Mouse (Mus musculus) spleen, adult 12 weeks (tissue): ENCODE data around the gene Muc4.

ENCODE experiments used
- DNase-seq: peaks from one replicate; pipeline ENCODE4 v3.0.0; 2022; ENCODE audit warnings: low spot score

Muc4 gene

GRCm38 (mm10) chr16:32803901-32804300 lies 68.2 kb downstream of the Muc4 start:
- no peak for DNase-seq

DNA sequence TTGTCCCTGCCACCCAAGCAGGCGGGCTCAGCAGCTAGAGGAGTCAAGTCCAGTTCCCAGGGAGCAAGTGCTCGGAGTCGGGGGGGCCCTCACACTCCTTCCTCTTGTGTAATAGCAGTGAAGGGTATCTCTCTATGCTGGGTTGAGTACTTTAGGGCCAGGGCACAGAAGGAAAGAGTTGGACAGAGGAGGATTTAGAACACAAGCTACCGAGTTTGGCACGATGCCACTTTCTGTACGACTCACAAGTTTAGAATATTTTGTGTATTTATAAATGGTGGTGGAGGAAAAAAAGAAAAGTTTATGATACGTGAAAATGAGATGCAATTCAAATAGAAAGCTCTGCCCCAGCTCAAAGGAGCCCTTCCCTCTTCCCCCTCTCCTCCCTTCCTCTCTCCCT lies 69.5 kb downstream of the Muc4 start:
- DNase-seq, result no peak

DNA sequence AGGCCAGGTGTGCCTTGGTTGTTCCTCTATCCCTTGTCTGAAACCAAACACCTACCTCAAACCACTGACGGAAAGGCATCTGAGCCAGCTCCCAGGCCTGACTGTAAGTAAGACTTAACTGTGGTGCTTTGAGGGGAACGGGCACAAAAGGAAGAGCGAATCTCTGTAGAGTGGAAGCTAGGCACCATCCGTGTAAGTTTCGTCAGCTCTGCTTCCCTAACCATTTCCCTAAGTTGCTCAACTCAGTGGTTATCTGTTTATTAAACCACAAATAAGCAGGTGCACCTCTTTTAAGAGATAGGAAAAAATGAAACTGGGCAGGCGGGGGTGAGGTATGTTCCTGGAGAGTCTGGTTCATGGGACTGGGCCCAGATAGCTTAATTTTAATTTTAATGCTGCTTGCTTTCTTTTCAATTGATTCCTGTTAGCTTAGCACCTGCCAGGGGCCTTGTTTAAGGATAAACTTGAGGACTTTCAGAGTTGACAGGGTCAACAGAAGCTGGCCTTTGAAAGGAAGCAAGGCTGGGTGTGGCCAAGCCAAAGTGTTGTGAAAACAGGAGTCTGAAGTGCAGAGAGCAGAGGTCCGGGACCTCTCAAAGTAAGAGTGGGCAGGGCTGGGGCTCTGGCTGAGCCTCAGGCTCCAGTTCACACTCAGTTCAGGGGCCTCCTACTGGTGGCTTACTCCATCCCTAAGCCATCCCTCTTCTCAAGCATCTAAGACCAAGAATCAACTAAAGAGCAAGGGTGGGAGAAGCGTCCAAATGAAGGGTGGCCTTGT lies 71.9 kb downstream of the Muc4 start:
- no peak for DNase-seq

GRCm38 (mm10) chr16:32810321-32810720 lies 74.6 kb downstream of the Muc4 start, which contains the start of gene Smbd1:
Gene Smbd1 (minus strand): TSS chr16:32810477.
- no peak for DNase-seq

DNA sequence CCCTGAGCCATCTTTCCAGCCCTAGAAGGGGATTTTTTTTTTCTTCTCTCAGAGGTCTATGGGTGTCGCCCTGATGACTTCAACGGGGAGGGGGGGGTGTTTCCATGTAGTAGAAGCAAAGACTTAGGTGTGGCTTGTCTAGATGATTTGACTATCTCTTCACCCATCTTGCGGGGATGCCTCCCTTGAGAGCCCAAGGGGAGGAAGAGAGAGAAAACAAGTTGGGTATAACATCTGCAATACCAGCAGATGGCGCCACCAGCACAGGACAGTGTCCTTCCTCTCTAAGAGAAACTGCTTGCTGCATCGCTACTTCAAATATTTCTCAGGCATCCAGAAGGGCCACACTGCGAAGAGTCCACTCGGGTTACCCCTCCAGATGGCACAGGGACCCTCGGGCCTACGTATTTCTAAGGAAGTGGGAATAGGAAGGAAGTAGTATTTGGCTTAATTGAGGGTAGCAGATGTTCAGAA lies 77.2 kb downstream of the Muc4 start:
- DNase-seq, result peak; percentile 68

DNA sequence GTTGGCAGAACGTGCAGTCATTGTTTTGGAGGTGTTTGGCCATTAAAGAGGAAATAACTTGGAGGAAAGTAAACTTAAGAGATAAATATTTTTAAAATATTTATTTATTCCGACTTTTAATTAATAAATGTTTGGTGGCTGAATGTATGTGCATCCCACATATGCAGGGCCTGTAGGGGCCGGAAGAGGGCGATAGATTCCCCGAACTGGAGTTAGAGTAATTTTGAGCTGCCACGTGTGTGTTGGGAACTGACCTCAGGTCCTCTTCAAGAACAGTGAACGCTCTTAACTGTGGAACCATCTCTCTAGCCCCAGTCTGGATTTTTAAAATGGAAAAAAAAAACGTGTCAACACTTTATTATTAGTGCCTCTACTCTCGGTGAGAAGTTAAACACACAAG lies 77.7 kb downstream of the Muc4 start:
- no peak for DNase-seq

DNA sequence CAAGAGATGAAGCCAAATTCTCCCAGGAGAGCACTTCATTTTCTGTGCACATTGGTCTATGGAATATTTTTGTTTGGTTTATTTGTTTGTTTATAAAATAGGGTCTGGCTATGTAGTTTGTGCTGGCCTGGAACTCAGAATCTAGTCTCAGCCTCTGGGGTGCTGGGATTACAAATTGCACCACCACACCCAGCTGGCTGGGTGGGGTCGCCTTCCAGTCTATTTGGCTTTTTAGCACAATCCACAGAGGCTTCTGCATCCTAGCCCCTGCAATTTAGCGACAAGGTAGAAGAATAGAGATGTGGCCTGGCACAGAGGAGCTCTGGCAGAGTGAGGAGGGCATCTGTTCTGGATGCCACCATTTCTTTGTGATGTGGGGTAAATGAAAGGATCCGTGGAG lies 78.1 kb downstream of the Muc4 start:
- no peak for DNase-seq

GRCm38 (mm10) chr16:32814539-32814938 lies 78.9 kb downstream of the Muc4 start:
- DNase-seq, result peak; percentile 6

GRCm38 (mm10) chr16:32815160-32815605 lies 79.5 kb downstream of the Muc4 start:
- no peak for DNase-seq

GRCm38 (mm10) chr16:32818036-32818435 lies 82.3 kb downstream of the Muc4 start:
- DNase-seq, result no peak

DNA sequence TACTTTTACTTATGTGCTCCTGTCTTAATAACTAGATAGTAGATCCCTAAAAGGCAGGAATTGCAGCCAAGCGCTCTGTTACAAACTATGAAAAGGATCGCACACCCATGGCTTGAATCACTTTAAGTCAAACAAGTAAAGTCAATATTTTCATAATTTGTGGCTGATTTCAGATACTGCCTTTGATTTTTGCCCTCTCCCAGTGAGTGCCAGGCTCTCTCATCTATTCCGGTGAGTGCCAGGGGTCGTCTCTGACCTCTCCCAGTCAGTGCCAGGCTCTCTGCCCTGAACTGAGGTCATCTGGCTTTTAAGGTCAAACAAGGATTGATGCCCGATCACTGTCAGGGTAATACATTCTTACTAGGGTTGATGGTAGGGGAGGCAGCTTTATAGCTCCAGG lies 82.8 kb downstream of the Muc4 start:
- no peak for DNase-seq

DNA sequence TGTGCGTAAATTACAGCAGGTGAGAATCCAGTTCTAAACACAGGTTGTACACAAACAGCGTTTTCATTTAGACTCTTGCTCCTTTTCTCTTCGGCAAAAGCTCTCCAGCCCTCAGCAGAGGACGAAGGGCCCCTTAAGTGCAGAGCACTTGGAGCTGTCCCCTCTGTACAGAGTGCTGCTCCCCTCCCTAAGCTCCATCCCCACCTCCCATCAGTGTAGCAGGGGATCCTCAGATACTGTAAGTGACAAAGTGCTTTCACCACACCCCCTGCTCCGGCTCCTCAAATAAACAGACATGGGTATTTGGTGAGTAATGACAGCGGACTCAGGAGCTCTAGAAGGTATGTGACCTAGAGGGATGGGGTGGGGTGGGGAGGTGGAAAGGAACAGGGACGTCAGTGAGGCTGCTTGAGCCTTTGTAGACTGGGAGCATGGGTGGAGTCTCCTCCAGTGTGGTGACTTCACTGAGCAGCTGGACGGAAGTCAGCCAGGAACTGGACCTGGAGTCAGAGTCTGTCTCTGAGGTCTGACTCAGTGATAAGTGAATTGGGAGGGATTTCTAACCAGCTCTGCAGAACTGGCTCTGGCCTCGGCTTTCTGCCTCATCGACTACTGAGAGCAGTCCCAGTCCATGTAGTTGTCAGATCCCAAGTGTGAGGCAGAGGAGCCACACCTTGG lies 86.2 kb downstream of the Muc4 start:
- no peak for DNase-seq

- DNase-seq, result no peak
Observed at GRCm38 (mm10) chr16:32822450-32822827, 86.8 kb downstream of the Muc4 start.

DNA sequence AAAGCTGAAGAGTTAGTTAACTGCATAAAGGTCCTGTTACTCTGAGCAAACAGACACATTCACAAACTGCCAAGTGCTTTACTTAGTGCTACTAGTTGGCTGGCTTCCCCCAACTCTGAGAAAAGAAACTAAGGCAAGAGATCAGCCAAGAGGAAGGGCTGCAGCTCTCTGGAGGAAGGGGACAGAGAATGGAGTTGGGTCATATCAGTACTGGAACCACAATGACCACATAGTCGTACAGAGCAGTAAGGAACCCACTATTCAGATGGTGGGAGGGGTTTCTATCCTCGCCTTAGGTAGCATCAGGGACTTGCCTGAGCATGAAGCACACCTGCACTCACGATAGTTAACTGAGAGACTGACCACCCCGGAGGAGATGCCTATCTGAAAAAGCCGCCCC lies 87.2 kb downstream of the Muc4 start:
- DNase-seq, result no peak

GRCm38 (mm10) chr16:32823487-32823886 lies 87.8 kb downstream of the Muc4 start:
- DNase-seq, result no peak

GRCm38 (mm10) chr16:32824061-32824460 lies 88.4 kb downstream of the Muc4 start:
- no peak for DNase-seq

GRCm38 (mm10) chr16:32825380-32825779 lies 89.7 kb downstream of the Muc4 start:
- no peak for DNase-seq

- DNase-seq, result no peak
Observed at GRCm38 (mm10) chr16:32826521-32826920, 90.8 kb downstream of the Muc4 start.

GRCm38 (mm10) chr16:32829104-32829503 lies 93.4 kb downstream of the Muc4 start:
- no peak for DNase-seq

DNA sequence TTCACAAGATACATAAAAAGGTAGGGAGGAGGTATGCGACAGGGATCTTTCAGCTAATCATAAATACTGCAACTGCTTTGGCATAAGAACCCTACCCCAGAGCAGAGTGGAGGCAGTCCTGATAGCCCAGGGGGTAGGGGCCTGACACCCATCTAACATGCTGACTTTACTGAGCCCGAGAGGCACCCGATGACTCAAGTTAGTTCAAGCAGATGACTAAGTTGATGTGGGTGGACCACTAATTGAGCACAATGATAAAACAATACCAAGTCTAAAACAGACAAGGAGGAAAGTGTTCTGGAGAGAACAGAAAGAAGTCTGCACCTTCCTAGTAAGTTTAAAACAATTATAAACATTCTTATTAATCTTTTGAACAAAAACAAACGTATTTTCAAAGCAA lies 95.8 kb downstream of the Muc4 start:
- no peak for DNase-seq
